Mouse (Mus musculus): ENCODE results near the gene Hcfc2. TPM values are rescaled to one million over a fixed set of nuclear protein-coding genes. Genes with fewer than 3 reads are reported as not detected.

The Hcfc2 gene
- polyA plus RNA-seq, 1 experiment from 2014 or later: 29.0 TPM

DNA sequence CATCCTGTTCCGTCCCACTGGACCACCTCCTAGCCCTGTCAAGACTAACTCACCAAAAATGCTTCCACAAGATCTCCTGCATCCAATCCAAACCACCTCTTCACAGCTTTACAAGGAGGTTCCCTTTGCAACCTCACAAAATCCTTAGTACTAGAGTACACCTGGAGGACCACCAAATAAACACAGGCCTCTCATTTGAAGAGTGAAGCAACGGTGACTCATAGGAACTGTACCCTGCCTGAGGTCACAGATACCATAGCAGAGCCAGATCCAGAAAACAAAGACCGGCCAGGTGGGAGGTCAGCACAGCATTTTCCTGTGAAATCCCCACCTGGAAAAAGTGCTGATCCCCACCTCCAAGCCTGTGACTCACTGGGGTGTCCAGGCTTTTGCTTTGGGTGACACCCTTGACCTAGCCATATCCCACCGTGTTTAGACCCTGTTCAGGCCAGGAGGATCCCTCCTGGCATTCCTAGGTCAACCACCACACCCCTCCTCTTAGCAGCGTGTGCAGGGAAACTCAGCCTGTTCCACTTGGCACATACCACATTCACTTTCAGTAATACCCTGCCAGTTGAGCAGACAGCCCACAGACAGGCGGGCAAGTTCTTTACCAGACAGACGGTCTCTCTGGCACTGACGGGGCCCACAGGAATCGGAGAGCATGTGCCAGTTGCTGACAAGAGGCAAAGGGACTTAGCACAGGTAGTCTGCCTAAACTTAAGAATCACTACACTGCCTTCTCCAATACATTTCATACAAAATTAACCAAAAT is 65.3 kb downstream of the Hcfc2 start:
- Histone ChIP-seq H3K4me1 (ENCODE audit: control insufficient read depth, insufficient read depth, low read length) (peaks cover 30% of the 10 kb centered on the region), H3K27ac (ENCODE audit: low read length) (no peak overlapping the region), H3K36me3 (ENCODE audit: control insufficient read depth, insufficient read depth, low read length) (peaks cover 16% of the 10 kb centered on the region; the same call in 1 of the 2 replicates), H3K4me2 (ENCODE audit: low read depth, low read length) (no peak overlapping the region), H3K9ac (ENCODE audit: low read depth, low read length) (no peak overlapping the region; the same call in 1 of the 2 replicates), H3K4me3 (ENCODE audit: low read length) (no peak overlapping the region), H3K27me3 (replicated peaks; ENCODE audit: control insufficient read depth, insufficient read depth, low read length) (no peaks in the 10 kb centered on the region), H3K9me3 (ENCODE audit: control insufficient read depth, low read length) (no peaks in the 10 kb centered on the region)
- 76% methylated on average over 9 of the region's 9 CpGs for WGBS
- ATAC-seq: no peak

GRCm38 (mm10) chr10:82762756-82763681 is 67.1 kb downstream of the Hcfc2 start:
- peaks cover 24% of the 10 kb centered on the region for H3K4me1 ChIP-seq (ENCODE audit: control insufficient read depth, insufficient read depth, low read length)

GRCm38 (mm10) chr10:82763840-82764631 is 68.1 kb downstream of the Hcfc2 start, which contains the start of gene Nfyb:
Gene Nfyb, minus strand, starts transcription at chr10:82764144.
- H3K36me3 ChIP-seq (ENCODE audit: control insufficient read depth, insufficient read depth, low read length): peaks cover 4% of the 10 kb centered on the region; the same call in 1 of the 2 replicates
- WGBS: under 1% methylated on average over 68 of the region's 68 CpGs
- H3K27ac ChIP-seq (ENCODE audit: low read length): peak within 1 kb of the TSS; percentile 100
- peak within 1 kb of the TSS; percentile 98 for H3K9ac ChIP-seq (ENCODE audit: low read depth, low read length)
- ATAC-seq: peak; percentile 97
- no peaks in the 10 kb centered on the region for H3K27me3 ChIP-seq (replicated peaks; ENCODE audit: control insufficient read depth, insufficient read depth, low read length)
- H3K4me1 ChIP-seq (ENCODE audit: control insufficient read depth, insufficient read depth, low read length): peaks cover 24% of the 10 kb centered on the region
- peak within 1 kb of the TSS; percentile 85 for H3K4me3 ChIP-seq (ENCODE audit: low read length)
- H3K9me3 ChIP-seq (ENCODE audit: control insufficient read depth, low read length): no peaks in the 10 kb centered on the region
- H3K4me2 ChIP-seq (ENCODE audit: low read depth, low read length): peak within 1 kb of the TSS; percentile 83

More at GRCm38 (mm10) chr10:82762756-82763681, 67.1 kb downstream of the Hcfc2 start:
- Histone ChIP-seq H3K27me3 (replicated peaks; ENCODE audit: control insufficient read depth, insufficient read depth, low read length) (no peaks in the 10 kb centered on the region), H3K9me3 (ENCODE audit: control insufficient read depth, low read length) (no peaks in the 10 kb centered on the region), H3K9ac (ENCODE audit: low read depth, low read length) (peak overlapping the region; percentile 98), H3K36me3 (ENCODE audit: control insufficient read depth, insufficient read depth, low read length) (peaks cover 8% of the 10 kb centered on the region; the same call in 1 of the 2 replicates), H3K4me3 (ENCODE audit: low read length) (peak overlapping the region; percentile 85), H3K4me2 (ENCODE audit: low read depth, low read length) (peak overlapping the region; percentile 65), H3K27ac (ENCODE audit: low read length) (peak overlapping the region; percentile 100)
- ATAC-seq: peak; percentile 29
- WGBS: under 1% methylated on average over 43 of the region's 48 CpGs

DNA sequence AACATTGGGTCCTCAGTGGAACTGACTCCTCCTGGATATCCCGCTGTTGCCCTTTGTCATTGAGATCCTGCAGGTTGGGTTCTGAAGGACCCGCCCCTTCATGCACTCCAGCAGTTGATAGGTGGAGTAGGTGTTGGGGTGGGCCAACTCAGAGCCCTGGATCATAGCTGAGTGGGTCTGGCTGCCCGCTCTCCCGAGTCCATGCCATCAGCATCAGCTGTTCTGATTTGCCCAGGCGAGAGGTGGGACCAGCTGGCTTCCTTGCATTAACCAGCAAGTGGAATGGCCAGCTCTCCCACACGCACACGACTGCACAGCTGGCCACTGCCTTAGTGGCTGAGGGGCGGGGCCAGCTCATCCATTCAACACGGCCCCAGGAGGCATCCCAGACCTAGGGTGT is 72.9 kb downstream of the Hcfc2 start:
- ATAC-seq: no peak
- no peak overlapping the region for H3K27ac ChIP-seq (ENCODE audit: low read length)
- H3K9ac ChIP-seq (ENCODE audit: low read depth, low read length): no peak overlapping the region
- peaks cover 5% of the 10 kb centered on the region; the same call in 1 of the 2 replicates for H3K4me1 ChIP-seq (ENCODE audit: control insufficient read depth, insufficient read depth, low read length)
- H3K4me2 ChIP-seq (ENCODE audit: low read depth, low read length): no peak overlapping the region
- 23% methylated on average over 9 of the region's 9 CpGs for WGBS
- no peaks in the 10 kb centered on the region for H3K9me3 ChIP-seq (ENCODE audit: control insufficient read depth, low read length)
- H3K36me3 ChIP-seq (ENCODE audit: control insufficient read depth, insufficient read depth, low read length): no peaks in the 10 kb centered on the region
- no peak overlapping the region for H3K4me3 ChIP-seq (ENCODE audit: low read length)
- H3K27me3 ChIP-seq (replicated peaks; ENCODE audit: control insufficient read depth, insufficient read depth, low read length): no peaks in the 10 kb centered on the region

DNA sequence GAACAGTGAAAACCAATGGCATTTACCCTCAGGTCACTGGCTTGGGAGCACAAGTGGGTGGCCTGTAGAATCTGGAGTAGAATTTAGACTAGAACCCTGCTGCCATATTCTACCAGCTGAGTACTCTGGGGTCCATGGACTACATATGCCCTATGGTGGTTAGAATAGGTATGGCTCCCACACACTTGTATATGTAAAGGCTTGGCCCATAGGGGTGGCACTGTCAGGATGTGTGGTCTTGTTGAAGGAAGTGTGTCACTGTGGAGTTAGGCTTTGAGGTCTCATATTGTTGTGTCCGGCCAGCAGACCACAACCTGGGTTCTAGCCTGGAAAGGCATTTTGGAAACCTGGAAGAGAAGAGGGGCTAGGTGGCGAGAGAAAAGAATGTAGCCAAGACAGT is 74.8 kb downstream of the Hcfc2 start:
- Histone ChIP-seq H3K4me3 (ENCODE audit: low read length) (no peak overlapping the region), H3K9ac (ENCODE audit: low read depth, low read length) (no peak overlapping the region), H3K27ac (ENCODE audit: low read length) (no peak overlapping the region), H3K4me2 (ENCODE audit: low read depth, low read length) (no peak overlapping the region), H3K27me3 (replicated peaks; ENCODE audit: control insufficient read depth, insufficient read depth, low read length) (no peaks in the 10 kb centered on the region), H3K36me3 (ENCODE audit: control insufficient read depth, insufficient read depth, low read length) (no peaks in the 10 kb centered on the region), H3K9me3 (ENCODE audit: control insufficient read depth, low read length) (no peaks in the 10 kb centered on the region), H3K4me1 (ENCODE audit: control insufficient read depth, insufficient read depth, low read length) (no peaks in the 10 kb centered on the region)
- no peak for ATAC-seq
- 84% methylated on average over 2 of the region's 2 CpGs for WGBS

- Histone ChIP-seq H3K4me1 (ENCODE audit: control insufficient read depth, insufficient read depth, low read length) (no peaks in the 10 kb centered on the region), H3K27ac (ENCODE audit: low read length) (no peak overlapping the region), H3K4me2 (ENCODE audit: low read depth, low read length) (no peak overlapping the region), H3K4me3 (ENCODE audit: low read length) (no peak overlapping the region), H3K36me3 (ENCODE audit: control insufficient read depth, insufficient read depth, low read length) (no peaks in the 10 kb centered on the region), H3K9me3 (ENCODE audit: control insufficient read depth, low read length) (no peaks in the 10 kb centered on the region), H3K9ac (ENCODE audit: low read depth, low read length) (no peak overlapping the region), H3K27me3 (replicated peaks; ENCODE audit: control insufficient read depth, insufficient read depth, low read length) (no peaks in the 10 kb centered on the region)
- no peak for ATAC-seq
- 73% methylated on average over 9 of the region's 9 CpGs for WGBS
Observed at GRCm38 (mm10) chr10:82771595-82772170, 75.7 kb downstream of the Hcfc2 start.

DNA sequence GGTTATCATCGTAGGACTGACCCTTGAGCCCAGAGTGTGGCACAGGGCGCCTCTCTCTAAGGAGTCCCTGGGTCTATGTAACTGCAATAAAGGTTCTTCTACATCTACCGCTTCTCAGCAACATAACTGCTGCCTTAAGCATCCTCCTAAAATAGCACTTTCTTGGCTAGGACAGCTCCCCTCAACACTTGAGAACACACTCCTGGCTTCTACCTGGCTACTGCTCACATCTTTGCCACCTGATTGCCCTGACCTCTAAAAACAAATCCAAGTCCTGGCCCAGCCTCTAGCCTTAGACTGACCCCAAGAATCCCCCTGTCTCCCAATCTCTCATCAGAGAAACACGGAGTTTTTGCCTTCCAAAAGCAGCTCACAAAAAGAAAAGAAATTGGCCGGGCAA is 78.9 kb downstream of the Hcfc2 start:
- no peaks in the 10 kb centered on the region for H3K27me3 ChIP-seq (replicated peaks; ENCODE audit: control insufficient read depth, insufficient read depth, low read length)
- H3K4me1 ChIP-seq (ENCODE audit: control insufficient read depth, insufficient read depth, low read length): peaks cover 5% of the 10 kb centered on the region; the same call in 1 of the 2 replicates
- 93% methylated on average over 5 of the region's 5 CpGs for WGBS
- no peak overlapping the region for H3K27ac ChIP-seq (ENCODE audit: low read length)
- no peak for ATAC-seq
- no peaks in the 10 kb centered on the region for H3K36me3 ChIP-seq (ENCODE audit: control insufficient read depth, insufficient read depth, low read length)
- H3K4me3 ChIP-seq (ENCODE audit: low read length): no peak overlapping the region
- H3K4me2 ChIP-seq (ENCODE audit: low read depth, low read length): no peak overlapping the region
- H3K9me3 ChIP-seq (ENCODE audit: control insufficient read depth, low read length): no peaks in the 10 kb centered on the region
- no peak overlapping the region for H3K9ac ChIP-seq (ENCODE audit: low read depth, low read length)

DNA sequence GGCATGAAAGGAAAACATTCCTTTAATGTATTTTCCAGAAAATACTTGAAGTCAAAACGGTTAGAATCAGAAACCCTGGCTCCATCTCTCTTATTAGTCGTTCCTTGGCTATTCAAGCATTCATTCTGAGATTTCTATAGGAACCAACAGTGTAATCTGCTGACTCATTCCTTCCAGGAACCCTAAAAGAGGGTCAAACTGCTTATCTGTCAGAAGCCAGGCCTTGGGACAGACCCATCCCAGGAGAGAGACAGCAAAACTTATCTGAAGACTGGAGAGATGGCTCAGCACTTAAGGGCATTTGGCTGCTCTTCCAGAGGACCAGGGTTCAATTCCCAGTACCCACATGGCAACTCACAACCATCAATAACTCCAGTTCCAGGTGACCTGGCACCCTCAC is 81.1 kb downstream of the Hcfc2 start:
- Histone ChIP-seq H3K27me3 (replicated peaks; ENCODE audit: control insufficient read depth, insufficient read depth, low read length) (no peaks in the 10 kb centered on the region), H3K4me3 (ENCODE audit: low read length) (no peak overlapping the region), H3K9me3 (ENCODE audit: control insufficient read depth, low read length) (no peaks in the 10 kb centered on the region), H3K4me1 (ENCODE audit: control insufficient read depth, insufficient read depth, low read length) (peaks cover 5% of the 10 kb centered on the region; the same call in 1 of the 2 replicates), H3K27ac (ENCODE audit: low read length) (no peak overlapping the region), H3K9ac (ENCODE audit: low read depth, low read length) (no peak overlapping the region), H3K36me3 (ENCODE audit: control insufficient read depth, insufficient read depth, low read length) (no peaks in the 10 kb centered on the region), H3K4me2 (ENCODE audit: low read depth, low read length) (no peak overlapping the region)
- no peak for ATAC-seq
- 67% methylated on average over 2 of the region's 2 CpGs for WGBS

All from intestine, embryonic 16.5 days (tissue).